Mouse (Mus musculus) stomach, postnatal 0 days (tissue): Measurements from ENCODE around the gene Rnf157.

ENCODE experiments used
- CTCF ChIP-seq: IDR thresholded peaks from 2 replicates; pipeline ENCODE4 v1.5.1; 2016; ENCODE audit warnings: antibody characterized with exemption, low read depth, mild to moderate bottlenecking, moderate library complexity
- EP300 ChIP-seq: optimal IDR thresholded peaks from 2 replicates; pipeline ENCODE3; 2016; ENCODE audit warnings: antibody characterized with exemption

DNA sequence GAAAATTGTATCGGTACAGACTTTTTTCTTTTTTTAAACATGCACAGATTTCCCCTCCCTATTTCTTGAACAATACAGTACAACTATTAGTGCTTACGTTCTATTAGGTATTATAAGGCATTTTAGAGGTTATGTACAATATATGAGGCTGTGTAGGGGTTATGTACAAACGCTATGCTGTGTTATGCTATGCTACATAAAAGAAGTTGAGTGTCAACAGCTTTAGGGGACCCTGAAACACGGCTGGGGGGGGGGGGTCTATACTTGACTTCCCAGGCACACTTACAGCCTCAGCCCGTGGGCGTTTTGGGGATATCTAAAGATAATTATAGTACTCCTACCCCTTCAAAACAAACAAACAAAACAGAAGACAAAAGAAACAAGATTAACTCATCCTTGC is 19.3 kb upstream of the Rnf157 start:
- TF ChIP-seq CTCF (no peak), EP300 (no peak)
